Mouse (Mus musculus): ENCODE results near the gene Atf5. TPM values are rescaled to one million over a fixed set of nuclear protein-coding genes. Genes with fewer than 3 reads are reported as not detected.

Gene Atf5
- polyA plus RNA-seq, 1 experiment from 2014 or later = 5.7 TPM

GRCm38 (mm10) chr7:44856265-44856916 lies 39.9 kb upstream of the Atf5 start:
- WGBS = 60% methylated on average over 9 of the region's 9 CpGs
- H3K4me2 ChIP-seq = peak overlapping the region; percentile 91
- H3K9ac ChIP-seq = no peak overlapping the region
- H3K9me3 ChIP-seq = no peaks in the 10 kb centered on the region
- no peak for ATAC-seq (ENCODE audit: insufficient number of reproducible peaks, low FRiP score, low TSS enrichment, low read depth)
- H3K4me3 ChIP-seq = peak overlapping the region; percentile 68
- H3K4me1 ChIP-seq = peaks cover 74% of the 10 kb centered on the region
- H3K27ac ChIP-seq = peak overlapping the region; percentile 95
- peaks cover 18% of the 10 kb centered on the region for H3K36me3 ChIP-seq
- H3K27me3 ChIP-seq = no peaks in the 10 kb centered on the region

- Histone ChIP-seq H3K9ac (peak overlapping the region; percentile 51; the same call in 1 of the 2 replicates), H3K4me3 (peak overlapping the region; percentile 48), H3K27ac (peak overlapping the region; percentile 93), H3K4me1 (peaks cover 73% of the 10 kb centered on the region), H3K36me3 (peaks cover 20% of the 10 kb centered on the region), H3K9me3 (no peaks in the 10 kb centered on the region), H3K27me3 (no peaks in the 10 kb centered on the region), H3K4me2 (peak overlapping the region; percentile 86)
- no peak for ATAC-seq (ENCODE audit: insufficient number of reproducible peaks, low FRiP score, low TSS enrichment, low read depth)
- 40% methylated on average over 10 of the region's 10 CpGs for WGBS
Observed at GRCm38 (mm10) chr7:44855036-44855435, 38.6 kb upstream of the Atf5 start.

DNA sequence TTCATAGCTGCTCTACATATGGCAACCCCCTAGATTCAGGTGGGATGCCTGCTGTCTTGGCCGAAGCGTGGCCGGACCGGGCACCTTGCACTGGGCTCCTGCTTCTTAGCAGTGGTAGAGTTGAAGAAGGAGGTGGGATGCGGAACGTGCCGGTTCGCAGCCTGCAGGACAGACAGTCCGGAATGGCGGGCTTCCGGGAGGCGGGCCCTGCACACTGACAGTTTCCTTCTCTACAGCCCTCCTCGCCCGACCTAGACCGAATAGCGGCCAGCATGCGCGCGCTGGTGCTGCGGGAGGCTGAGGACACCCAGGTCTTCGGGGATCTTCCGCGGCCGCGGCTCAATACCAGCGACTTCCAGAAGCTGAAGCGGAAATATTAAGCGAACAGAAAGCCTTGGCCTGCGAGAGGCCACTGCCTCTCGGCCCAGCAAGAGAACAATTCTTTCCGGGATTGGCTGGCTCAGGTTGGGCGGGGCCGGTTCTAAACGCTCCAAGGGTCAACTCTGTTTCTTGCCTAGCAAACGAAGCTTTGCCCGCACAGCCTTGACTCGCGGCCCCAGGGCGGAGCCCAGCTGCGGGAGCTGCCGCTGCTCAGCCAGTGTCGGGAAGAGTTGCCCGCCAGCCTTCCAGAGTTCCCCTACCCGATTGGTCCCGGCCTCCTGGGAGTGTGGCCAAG lies 38.0 kb upstream of the Atf5 start:
- Histone ChIP-seq H3K9ac (peak overlapping the region; percentile 51), H3K4me1 (peaks cover 73% of the 10 kb centered on the region), H3K27me3 (no peaks in the 10 kb centered on the region), H3K9me3 (no peaks in the 10 kb centered on the region), H3K4me2 (peak overlapping the region; percentile 86), H3K27ac (peak overlapping the region; percentile 93), H3K4me3 (peak overlapping the region; percentile 48), H3K36me3 (peaks cover 20% of the 10 kb centered on the region)
- ATAC-seq (ENCODE audit: insufficient number of reproducible peaks, low FRiP score, low TSS enrichment, low read depth) = peak; percentile 12
- 1% methylated on average over 45 of the region's 45 CpGs for WGBS

GRCm38 (mm10) chr7:44853596-44854355 lies 37.3 kb upstream of the Atf5 start:
- Histone ChIP-seq H3K27ac (peak overlapping the region; percentile 93), H3K27me3 (no peaks in the 10 kb centered on the region), H3K4me3 (peak overlapping the region; percentile 48), H3K4me1 (peaks cover 71% of the 10 kb centered on the region), H3K9me3 (no peaks in the 10 kb centered on the region), H3K36me3 (peaks cover 20% of the 10 kb centered on the region), H3K9ac (peak overlapping the region; percentile 51), H3K4me2 (peak overlapping the region; percentile 86)
- WGBS = 24% methylated on average over 26 of the region's 26 CpGs
- ATAC-seq (ENCODE audit: insufficient number of reproducible peaks, low FRiP score, low TSS enrichment, low read depth) = no peak

- Histone ChIP-seq H3K9me3 (no peaks in the 10 kb centered on the region), H3K27me3 (no peaks in the 10 kb centered on the region), H3K36me3 (peaks cover 20% of the 10 kb centered on the region), H3K4me3 (no peak overlapping the region), H3K4me1 (peaks cover 66% of the 10 kb centered on the region), H3K4me2 (no peak overlapping the region), H3K9ac (no peak overlapping the region), H3K27ac (no peak overlapping the region)
- ATAC-seq (ENCODE audit: insufficient number of reproducible peaks, low FRiP score, low TSS enrichment, low read depth) = no peak
- 91% methylated on average over 2 of the region's 2 CpGs for WGBS
Observed at GRCm38 (mm10) chr7:44853065-44853464, 36.6 kb upstream of the Atf5 start.

DNA sequence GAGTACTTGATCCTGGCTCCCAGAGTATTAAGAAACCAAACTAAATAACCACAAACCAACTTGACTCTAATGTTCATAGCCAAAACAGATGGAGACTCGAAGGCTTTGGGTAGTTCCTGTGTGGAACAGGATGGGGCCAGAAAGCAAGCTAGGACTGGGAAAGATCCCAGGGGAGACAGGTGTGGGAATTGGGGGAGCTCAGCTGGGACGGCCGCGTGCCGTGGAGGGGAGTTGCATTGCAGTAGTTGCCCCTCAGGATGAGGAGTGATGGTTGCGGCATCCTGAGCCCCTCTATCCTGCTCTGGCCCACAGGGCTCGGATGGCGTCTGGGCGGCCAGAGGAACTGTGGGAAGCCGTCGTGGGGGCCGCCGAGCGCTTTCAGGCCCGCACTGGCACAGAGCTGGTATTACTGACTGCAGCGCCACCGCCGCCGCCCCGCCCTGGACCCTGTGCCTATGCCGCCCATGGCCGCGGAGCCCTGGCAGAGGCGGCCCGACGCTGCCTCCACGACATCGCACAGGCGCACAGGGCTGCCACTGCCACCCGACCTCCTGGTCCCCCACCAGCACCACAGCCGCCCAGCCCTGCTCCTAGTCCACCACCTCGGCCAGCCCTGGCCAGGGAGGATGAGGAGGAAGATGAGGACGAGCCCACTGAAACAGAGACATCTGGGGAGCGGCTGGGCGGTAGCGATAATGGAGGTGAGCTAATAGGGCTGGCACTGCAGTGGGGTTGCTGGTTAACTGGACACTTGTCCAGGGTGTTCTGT lies 36.0 kb upstream of the Atf5 start:
- 89% methylated on average over 35 of the region's 36 CpGs for WGBS
- Histone ChIP-seq H3K27ac (no peak overlapping the region), H3K4me1 (peaks cover 66% of the 10 kb centered on the region)

GRCm38 (mm10) chr7:44851625-44852234 lies 35.3 kb upstream of the Atf5 start:
- Histone ChIP-seq H3K4me3 (peak overlapping the region; percentile 72; the same call in 1 of the 2 replicates), H3K4me2 (no peak overlapping the region), H3K36me3 (peaks cover 23% of the 10 kb centered on the region), H3K9me3 (no peaks in the 10 kb centered on the region), H3K27ac (no peak overlapping the region), H3K4me1 (peaks cover 69% of the 10 kb centered on the region), H3K9ac (no peak overlapping the region), H3K27me3 (no peaks in the 10 kb centered on the region)
- no peak for ATAC-seq (ENCODE audit: insufficient number of reproducible peaks, low FRiP score, low TSS enrichment, low read depth)
- WGBS = 88% methylated on average over 12 of the region's 12 CpGs

More for the DNA sequence above, 36.0 kb upstream of the Atf5 start:
- Histone ChIP-seq H3K9ac (no peak overlapping the region), H3K4me3 (no peak overlapping the region), H3K9me3 (no peaks in the 10 kb centered on the region), H3K4me2 (no peak overlapping the region), H3K27me3 (no peaks in the 10 kb centered on the region), H3K36me3 (peaks cover 20% of the 10 kb centered on the region)
- no peak for ATAC-seq (ENCODE audit: insufficient number of reproducible peaks, low FRiP score, low TSS enrichment, low read depth)

DNA sequence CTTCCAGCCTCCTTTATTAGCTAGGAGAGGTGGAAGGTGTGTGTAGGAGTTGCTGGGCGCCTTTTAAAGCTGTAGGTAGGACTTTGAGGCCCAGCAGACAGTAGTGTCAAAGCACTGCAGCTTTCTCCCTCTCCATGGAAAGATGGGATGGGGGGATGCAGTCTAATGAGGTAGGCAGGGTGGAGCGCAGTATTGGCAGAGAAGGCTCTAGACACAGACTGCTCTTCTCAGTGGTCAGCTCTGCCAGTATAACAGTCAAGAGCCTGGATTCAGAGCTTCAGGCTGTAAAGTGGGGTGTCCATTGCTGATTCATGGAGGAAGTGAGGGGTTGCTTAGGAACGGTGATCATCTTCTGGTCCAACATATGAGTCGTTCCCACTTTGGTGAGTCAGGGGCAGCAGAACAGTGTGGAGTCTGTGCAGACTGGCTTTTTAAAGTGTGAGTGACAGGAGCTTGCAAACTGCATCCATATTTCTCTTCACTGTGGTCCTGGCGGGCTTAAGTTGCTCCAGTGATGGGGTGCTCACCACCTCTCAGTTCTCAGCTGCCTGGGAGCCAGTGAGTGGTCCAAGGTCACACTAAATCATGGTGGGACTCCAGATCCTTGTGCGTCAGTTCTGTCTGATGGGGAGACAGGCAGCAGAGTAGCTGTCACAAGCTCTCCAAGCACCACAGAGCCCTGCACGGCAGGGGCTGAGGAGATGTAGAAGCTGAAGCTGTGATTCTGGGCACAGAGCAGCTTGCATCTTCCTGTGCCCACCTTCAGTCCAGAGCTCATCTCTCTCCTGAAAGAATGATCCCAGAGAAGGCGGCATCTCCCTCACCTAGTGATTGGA lies 34.5 kb upstream of the Atf5 start:
- H3K27me3 ChIP-seq = no peaks in the 10 kb centered on the region
- peak overlapping the region; percentile 100 for H3K27ac ChIP-seq
- 76% methylated on average over 8 of the region's 8 CpGs for WGBS
- H3K4me1 ChIP-seq = peaks cover 66% of the 10 kb centered on the region
- no peaks in the 10 kb centered on the region for H3K9me3 ChIP-seq
- H3K4me2 ChIP-seq = peak overlapping the region; percentile 84
- peak overlapping the region; percentile 72 for H3K4me3 ChIP-seq
- no peak for ATAC-seq (ENCODE audit: insufficient number of reproducible peaks, low FRiP score, low TSS enrichment, low read depth)
- peak overlapping the region; percentile 64 for H3K9ac ChIP-seq
- H3K36me3 ChIP-seq = peaks cover 30% of the 10 kb centered on the region

- peak overlapping the region; percentile 64 for H3K9ac ChIP-seq
- peak; percentile 49 for ATAC-seq (ENCODE audit: insufficient number of reproducible peaks, low FRiP score, low TSS enrichment, low read depth)
- peaks cover 58% of the 10 kb centered on the region for H3K4me1 ChIP-seq
- peaks cover 38% of the 10 kb centered on the region for H3K36me3 ChIP-seq
- peak overlapping the region; percentile 72 for H3K4me3 ChIP-seq
- H3K9me3 ChIP-seq = no peaks in the 10 kb centered on the region
- H3K4me2 ChIP-seq = peak overlapping the region; percentile 84
- H3K27ac ChIP-seq = peak overlapping the region; percentile 100
- H3K27me3 ChIP-seq = no peaks in the 10 kb centered on the region
- WGBS = under 1% methylated on average over 33 of the region's 33 CpGs
Observed at GRCm38 (mm10) chr7:44850146-44850545, 33.7 kb upstream of the Atf5 start.

DNA sequence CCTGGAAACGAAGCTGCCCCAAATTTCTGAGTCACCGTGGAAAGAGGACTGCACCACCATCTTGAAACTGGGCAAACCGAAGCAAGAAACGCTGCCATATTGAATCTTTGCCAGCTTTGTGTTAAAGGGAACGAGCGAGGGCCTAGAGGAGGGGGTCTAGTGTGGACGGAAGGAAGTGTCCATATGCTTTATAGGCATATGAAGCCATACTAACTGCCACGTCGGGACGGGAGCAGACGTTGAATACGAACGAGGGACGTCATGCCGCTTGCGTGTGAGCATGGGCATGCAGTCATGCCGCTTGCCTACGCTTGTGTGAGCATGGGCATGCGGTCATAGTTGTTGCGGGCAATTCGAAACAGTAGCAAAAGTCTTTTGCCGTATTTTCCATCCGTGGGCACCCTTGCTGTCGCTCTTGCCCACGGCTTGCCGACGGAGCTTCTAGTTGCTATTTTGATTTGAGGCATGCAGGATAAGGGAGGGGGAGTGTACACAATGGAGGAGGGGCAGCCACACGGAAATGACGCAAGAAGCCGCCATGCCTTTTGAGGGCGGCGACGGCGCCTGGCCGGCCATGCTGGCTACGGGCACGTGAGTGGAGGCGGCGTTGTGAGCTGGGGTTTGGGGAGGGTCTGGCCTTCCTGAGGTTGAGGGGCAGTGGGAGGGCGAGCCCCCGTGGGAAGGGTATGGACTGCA lies 33.1 kb upstream of the Atf5 start:
- ATAC-seq (ENCODE audit: insufficient number of reproducible peaks, low FRiP score, low TSS enrichment, low read depth) = peak; percentile 77
- Histone ChIP-seq H3K4me3 (peak overlapping the region; percentile 72), H3K9me3 (no peaks in the 10 kb centered on the region), H3K36me3 (peaks cover 44% of the 10 kb centered on the region), H3K4me2 (peak overlapping the region; percentile 84), H3K4me1 (peaks cover 53% of the 10 kb centered on the region), H3K9ac (peak overlapping the region; percentile 64), H3K27me3 (no peaks in the 10 kb centered on the region), H3K27ac (peak overlapping the region; percentile 100)
- WGBS = under 1% methylated on average over 41 of the region's 41 CpGs
